Mouse (Mus musculus) heart, adult 8-10 months (tissue): ENCODE results near the gene Slc24a3. TPM values are rescaled to one million over a fixed set of nuclear protein-coding genes. Genes with fewer than 3 reads are reported as not detected.

Experiments
- DNase-seq: peaks from one replicate; pipeline ENCODE4 v3.0.0; 2022; ENCODE audit warnings: low spot score
- total RNA-seq, 4 experiments: library from RNA; stranded (reverse); gene quantifications; 2 replicates each; pipeline ENCODE4 v1.2.4; 2022

The Slc24a3 gene
- total RNA-seq, 4 experiments from 2014 or later, result 1.7 to 2.4 (median 2.0) TPM

DNA sequence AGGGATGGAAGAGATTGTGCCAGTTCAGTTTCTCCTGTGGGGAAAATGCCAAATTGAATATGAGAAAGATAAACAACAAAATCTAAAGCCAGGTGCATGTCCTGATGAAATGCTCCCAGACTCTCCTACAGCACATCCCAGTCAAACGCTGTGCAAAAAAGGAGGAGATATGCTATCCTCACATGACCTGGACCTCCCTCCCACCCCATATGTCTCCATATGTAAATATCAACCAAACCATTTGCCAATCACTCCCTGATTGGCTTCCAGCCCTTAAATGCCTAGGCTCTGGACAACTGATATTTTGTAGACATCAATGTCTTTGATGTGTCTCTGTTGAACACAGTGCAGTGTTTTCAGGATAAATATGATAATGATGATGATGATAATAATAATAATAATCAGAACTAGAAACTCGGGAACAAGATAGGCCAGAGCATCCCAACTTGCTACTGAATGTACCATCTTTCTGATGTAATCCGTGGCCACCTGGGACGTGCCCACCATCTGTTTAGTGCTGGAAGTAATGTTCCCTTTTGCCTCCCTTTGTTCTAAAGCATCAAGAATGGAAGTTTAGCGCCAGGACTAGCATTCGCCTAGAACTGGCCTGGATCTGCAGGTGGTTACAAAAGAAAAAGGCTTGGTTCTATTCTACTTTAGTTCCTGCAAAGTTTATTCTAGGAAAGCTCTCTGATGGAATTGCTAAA lies 190.8 kb downstream of the Slc24a3 start:
- no peak for DNase-seq

DNA sequence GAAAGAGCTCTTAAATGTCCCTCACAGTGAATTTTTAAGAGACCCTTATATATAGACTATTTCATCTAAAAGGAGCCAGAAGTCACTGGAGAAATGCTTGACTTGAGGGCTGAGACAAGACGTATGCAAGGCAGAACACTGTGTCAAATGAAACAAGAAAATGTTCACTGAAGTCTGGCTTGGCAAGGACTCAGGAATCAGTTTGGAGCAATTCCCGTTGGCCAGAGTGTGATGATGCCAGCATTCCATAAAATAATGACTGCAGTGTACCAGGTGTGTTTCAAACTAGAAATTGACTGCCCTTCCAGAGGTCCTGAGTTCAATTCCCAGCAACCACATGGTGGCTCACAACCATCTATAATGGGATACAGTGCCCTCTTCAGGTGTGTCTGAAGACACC lies 196.1 kb downstream of the Slc24a3 start:
- DNase-seq, result no peak

- no peak for DNase-seq
These were observed 201.1 kb downstream of the Slc24a3 start for GRCm38 (mm10) chr2:145368701-145369100.

GRCm38 (mm10) chr2:145370795-145371194 lies 203.2 kb downstream of the Slc24a3 start:
- no peak for DNase-seq

DNA sequence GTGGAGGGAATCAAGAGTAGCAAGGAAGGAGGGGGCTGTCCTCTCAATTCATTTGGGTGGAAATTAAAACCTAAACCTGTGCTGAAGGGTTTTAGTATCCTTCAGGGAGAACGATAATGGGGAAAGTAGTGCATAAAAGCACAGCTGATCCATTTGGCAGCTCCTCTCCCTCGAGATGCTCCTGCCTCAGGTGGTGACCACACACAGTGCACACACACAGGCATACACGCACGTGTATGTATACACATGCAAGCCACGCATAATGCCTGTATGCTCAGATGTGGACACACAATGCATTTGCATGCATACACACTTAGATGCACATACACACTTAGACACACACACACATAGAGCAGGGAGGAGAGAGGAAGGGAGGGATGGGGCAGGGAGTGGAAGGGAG lies 206.2 kb downstream of the Slc24a3 start:
- DNase-seq, result no peak

DNA sequence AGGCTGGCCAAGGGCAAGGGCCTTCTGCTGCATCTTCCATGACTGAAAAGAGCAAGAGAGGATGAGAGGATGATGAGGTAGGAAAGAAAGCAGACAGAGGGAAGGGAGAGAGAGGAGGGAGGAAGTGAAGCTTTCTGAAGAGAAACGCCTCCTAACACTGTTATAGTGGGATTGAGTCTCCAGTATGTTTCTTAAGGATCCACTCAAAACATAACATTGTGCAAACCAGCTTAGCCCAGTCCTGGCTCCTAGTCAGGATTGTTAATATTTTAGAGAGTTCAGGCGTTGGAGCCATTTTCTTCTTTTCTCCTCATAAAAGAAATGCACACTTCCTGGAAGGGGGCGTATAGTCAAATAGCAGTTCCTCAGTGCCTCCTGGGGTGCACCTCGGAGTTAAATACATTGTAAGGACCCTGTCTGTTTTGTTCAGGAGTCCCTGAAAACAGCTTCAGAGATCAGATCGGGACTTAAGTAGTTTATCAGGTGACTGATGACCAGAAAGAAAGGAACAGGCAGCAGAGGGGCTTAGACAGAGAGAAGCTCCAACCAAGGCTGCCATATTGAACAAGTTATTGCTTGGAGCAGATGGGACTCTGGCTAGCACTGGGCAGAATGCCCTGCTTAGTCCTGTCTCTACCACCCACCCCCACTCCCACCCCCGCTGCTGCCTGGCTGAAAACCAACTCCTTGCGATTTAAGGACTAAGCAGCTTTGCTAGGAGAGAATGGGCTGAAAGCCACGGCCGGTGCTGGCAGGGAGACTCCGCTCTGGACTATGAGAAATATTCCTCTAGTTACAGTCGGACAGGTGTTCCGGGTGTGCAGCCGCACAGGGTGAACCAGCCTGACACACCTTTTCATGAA lies 215.6 kb downstream of the Slc24a3 start:
- no peak for DNase-seq

DNA sequence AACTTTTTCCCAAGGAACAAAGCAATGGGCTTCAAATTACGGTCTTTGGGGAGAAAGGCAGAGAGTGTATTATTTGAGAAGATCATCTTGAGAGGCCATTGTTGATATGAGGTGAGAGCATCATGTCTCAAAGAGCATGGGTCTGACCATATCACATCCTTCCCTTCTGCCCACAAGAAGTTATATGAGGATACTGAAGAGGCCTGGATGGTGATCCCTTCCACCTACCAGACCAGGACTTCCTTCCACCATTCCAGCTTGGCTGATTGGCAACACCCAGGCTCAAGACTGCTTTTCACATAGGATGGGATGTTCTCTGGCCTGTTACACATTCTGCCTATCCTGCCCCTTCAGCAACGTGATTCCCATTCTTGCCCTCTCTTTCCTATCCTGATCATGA lies 216.7 kb downstream of the Slc24a3 start:
- DNase-seq, result no peak

GRCm38 (mm10) chr2:145385220-145385619 lies 217.7 kb downstream of the Slc24a3 start:
- DNase-seq, result no peak

DNA sequence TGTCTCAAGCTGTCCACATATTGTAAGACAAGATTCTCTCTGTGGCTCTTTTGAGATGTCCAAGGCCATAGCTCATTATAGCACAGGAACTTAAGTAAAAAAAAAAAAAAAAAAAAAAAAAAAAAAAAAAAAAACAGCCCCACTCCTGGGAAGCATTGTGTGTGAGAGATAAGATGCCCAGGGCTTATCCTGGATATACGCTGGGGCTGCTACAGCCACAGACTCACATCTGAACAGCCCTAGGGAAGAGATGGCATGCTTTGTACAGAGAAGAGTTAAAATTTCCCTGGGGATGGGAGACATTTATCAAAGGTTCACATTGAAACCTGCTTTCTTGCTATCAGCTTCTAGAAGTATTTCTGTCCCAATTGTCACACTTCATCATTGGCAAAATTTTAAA lies 218.2 kb downstream of the Slc24a3 start:
- DNase-seq, result no peak

- DNase-seq, result no peak
These were observed 228.2 kb downstream of the Slc24a3 start for GRCm38 (mm10) chr2:145395804-145396203.

GRCm38 (mm10) chr2:145396579-145396978 lies 229.0 kb downstream of the Slc24a3 start:
- no peak for DNase-seq

DNA sequence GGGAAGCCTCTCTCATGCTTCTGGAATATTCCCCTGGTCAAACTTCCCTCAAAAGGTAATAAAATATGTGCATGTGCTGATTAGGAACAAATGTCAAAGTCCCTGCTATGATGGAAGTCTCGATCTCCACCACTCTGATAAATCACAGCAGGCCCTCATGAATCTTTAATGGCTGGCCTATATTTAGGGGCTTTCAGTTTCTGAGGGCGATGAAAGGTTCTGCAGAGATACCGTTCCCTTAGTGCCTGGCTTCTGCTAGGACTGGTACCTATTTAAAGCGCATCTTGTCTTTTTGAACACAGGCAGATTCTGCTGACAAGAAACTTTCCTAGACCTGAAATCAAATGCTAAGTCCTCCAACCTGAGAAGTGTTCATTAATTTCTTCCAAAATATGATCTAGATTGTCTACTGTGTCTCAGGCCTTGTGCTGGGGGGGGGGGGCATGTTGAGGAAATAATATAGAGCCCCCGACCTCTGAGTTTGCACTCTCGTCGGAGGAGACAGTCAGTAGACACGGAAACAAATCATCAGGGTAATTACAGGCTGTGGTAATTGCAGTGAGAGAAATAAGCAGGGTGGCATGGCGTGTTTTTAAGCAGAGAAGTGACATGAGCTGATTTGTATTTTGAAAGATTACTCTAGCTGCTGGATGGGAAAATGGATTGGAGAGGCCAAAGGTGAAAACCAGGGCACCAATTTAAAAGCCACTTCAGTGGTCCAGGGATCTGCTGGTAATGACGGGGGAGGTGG lies 230.1 kb downstream of the Slc24a3 start:
- DNase-seq, result no peak

GRCm38 (mm10) chr2:145401240-145401805 lies 233.8 kb downstream of the Slc24a3 start:
- peak; percentile 7 for DNase-seq

- DNase-seq, result no peak
These were observed 234.4 kb downstream of the Slc24a3 start for GRCm38 (mm10) chr2:145401996-145402395.

DNA sequence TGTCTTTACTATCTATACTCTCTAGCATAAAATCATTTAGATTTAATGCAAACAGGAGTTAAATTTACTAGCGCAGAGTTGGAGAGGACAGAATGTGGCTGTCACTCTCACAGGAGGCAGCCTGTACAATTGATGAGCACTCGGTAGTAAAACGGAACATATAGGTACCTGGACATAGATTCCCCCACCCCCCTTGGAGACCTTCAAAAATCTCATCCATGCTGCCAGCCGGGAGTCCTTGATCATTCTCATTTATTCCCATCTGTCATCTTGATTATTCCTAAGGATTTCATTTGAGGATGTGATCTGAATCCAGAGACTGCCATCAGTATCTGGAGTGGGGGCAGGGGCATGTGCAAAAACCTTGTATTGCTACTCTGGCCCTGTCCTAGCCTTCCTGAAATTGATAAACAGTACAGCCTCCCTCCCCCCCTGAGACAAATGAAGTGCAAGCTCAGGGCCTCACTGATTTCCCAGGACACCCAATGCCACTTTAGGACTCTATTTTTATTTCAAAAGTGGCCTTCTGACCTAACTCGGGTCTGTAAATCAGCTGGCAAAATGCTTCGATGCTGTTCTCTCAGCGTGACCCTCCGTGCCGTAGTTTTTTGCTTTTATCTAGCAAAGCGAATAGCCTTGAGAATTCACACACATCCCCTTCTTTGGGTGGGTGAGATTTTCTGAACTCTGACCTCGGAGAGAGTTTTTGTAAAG lies 237.4 kb downstream of the Slc24a3 start:
- DNase-seq, result no peak

DNA sequence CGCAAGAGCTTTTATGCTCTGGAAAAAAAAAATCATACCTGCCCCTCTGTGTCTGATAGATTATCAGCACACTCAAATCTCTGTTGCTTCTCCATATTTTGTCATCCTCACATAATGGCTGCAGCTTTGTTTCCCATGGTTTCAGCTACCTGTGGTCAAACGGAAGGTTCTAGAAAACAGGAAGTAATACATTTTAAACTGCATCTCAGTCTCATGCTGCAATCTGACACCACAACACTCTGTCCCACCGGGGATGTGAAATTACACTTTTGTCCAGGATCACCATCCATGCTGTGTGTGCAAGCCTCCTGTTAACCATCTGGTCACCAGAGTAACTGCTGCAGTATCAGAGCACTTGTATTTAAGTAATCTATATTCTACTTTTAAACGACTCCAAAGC lies 238.2 kb downstream of the Slc24a3 start:
- DNase-seq, result no peak

DNA sequence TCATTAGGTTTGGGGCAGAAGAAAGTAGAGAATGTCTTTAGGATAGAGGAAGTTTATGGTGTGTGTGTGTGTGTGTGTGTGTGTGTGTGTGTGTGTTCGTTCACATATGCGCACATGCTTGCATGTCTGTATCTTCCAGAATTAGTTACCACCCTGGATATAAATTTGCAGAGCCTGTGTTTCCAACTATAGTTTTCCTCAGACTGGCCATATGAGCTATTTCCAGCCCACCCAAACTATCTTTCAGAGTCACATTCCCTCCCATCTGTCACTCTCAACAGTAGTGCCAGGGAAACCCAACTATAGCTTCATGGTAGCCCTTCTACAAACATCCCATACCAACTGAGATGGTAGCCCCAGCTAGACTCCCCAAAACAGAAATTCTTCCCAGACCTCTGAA lies 250.2 kb downstream of the Slc24a3 start:
- DNase-seq, result no peak

- DNase-seq, result no peak
These were observed 251.5 kb downstream of the Slc24a3 start for GRCm38 (mm10) chr2:145419078-145419477.

- no peak for DNase-seq
These were observed 253.7 kb downstream of the Slc24a3 start for GRCm38 (mm10) chr2:145420967-145421888.

DNA sequence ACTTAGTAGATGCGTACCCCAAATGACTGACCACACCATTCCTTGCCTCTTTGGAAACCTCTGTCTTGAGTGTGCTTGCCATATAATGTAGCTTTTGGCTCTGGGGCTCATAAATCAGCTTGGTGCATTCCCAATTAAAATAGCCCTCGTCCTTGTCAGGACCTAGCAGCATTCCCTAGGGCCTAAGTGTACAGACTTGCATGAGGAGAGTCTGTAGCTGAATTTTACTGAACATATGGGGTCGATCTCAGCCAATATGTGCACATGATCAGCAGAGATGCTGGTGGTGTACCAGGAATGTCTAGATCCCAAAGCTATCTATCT lies 254.3 kb downstream of the Slc24a3 start:
- DNase-seq, result no peak
